1 mouse cellular context compared by ENCODE assay signal in the genomic region with DNA sequence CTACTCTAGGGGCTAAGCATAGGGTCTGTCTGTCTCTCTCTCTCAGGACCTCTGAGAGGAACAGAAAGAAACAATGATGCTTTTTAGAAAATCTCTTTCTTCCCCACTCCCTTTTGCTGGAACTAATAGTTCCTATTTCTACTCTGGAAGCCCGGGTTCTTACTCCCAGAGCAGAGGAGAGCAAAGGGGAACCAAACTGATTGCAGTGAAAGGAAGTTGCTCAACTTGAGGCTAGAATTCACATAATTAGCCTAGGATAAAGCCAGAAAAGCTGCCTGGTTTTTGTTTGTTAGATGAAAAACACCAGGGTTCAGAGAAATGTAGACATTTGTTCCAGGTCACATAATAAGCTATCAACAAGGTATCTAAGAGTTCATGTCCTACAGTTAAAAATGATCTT.
TF ChIP-seq lines count a peak whose summit lies in the region.

No protein-coding gene starts in this region.

TF ChIP-seq in MEL, 35 proteins besides CTCF, POLR2A, EP300 and RAD21:
- TF ChIP-seq GATA1 (IDR thresholded peaks at IDR 0.05; ENCODE audit: low read depth, low read length) (0 out of 2 replicates have a peak, but pooled peaks have one; percentile 12), TAL1 (IDR thresholded peaks at IDR 0.05; ENCODE audit: low read length) (no peak), JUND (IDR thresholded peaks at IDR 0.05; ENCODE audit: low read depth, low read length) (no peak)
